Mouse (Mus musculus): ENCODE data around the gene Myl6.

DNA sequence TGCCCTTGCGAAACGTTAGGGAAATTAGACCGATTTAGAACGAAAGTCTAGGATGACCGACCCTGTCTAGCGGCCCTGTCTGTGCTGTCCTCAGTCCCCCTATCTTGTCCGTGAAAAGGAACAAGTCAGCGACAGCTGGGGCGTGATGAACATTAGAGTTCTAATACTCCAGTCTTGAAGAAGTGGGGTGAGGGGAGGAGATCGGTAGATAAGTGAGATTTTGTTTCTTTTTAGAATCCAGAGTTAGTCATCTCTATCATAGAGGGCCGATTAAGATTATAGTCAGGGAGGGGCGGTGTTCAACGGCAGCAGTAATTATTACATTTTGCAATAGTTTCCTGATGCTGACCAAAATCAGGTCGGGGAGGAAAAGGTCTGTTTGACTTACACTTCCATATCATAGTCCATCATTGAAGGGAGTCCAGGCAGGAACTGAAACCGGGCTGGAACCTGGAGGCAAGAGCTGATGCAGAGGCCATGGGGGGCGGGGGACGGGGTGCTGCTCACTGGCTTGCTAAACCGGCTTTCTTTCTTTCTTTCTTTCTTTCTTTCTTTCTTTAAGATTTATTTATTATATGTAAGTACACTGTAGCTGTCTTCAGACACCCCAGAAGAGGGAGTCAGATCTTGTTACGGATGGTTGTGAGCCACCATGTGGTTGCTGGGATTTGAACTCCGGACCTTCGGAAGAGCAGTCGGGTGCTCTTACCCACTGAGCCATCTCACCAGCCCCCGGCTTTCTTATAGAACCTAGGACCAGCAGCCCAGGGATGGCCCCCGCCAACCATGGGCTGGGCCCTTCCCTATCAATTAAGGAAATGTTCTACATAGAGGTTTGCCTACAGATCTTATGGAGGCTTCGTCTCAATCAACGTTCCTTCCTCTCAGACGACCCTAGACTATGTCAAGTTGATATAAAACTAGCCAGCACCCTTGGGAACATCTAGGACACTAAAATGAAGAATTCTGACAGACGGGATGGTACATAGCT, 32.7 kb upstream of the Myl6 start:
- TF ChIP-seq CTCF (IDR thresholded peaks at IDR 0.05; ENCODE audit: low read depth) = no peak
- TF ChIP-seq EP300 (IDR thresholded peaks at IDR 0.05; ENCODE audit: low read depth) = no peak

Data from liver, postnatal 0 days (tissue).